Mouse (Mus musculus) E14TG2a.4 (cell line): Measurements from ENCODE around the gene Grm4.

Source experiments
- H3K27me3 ChIP-seq: 2 replicates; pipeline ENCODE4 v1.6.1; 2014; ENCODE audit warnings: low read length, control low read depth; ENCODE audit not compliant: insufficient read depth
- H3K36me3 ChIP-seq: 2 replicates; pipeline ENCODE4 v1.6.1; 2014; ENCODE audit warnings: low read length, control low read depth; ENCODE audit not compliant: insufficient read depth
- H3K4me1 ChIP-seq: replicated peaks from 2 replicates; pipeline ENCODE4 v1.6.1; 2014; ENCODE audit warnings: low read depth, low read length, control low read depth
- H3K4me3 ChIP-seq: replicated peaks from 2 replicates; pipeline ENCODE4 v1.5.1; 2014; ENCODE audit warnings: mild to moderate bottlenecking, low read length
- H3K9me3 ChIP-seq: 2 replicates; pipeline ENCODE4 v1.6.1; 2014; ENCODE audit warnings: low read length, control low read depth
- CTCF ChIP-seq: conservative IDR thresholded peaks from 2 replicates; pipeline ENCODE4 v1.5.1; 2014; ENCODE audit warnings: low read length
- NANOG ChIP-seq: IDR thresholded peaks from 2 replicates; pipeline ENCODE4 v1.6.1; 2014; ENCODE audit warnings: borderline replicate concordance, low read length, mixed read lengths
- POU5F1 ChIP-seq: IDR thresholded peaks from 2 replicates; pipeline ENCODE4 v1.6.1; 2014; ENCODE audit warnings: low read length, borderline replicate concordance

The Grm4 gene

DNA sequence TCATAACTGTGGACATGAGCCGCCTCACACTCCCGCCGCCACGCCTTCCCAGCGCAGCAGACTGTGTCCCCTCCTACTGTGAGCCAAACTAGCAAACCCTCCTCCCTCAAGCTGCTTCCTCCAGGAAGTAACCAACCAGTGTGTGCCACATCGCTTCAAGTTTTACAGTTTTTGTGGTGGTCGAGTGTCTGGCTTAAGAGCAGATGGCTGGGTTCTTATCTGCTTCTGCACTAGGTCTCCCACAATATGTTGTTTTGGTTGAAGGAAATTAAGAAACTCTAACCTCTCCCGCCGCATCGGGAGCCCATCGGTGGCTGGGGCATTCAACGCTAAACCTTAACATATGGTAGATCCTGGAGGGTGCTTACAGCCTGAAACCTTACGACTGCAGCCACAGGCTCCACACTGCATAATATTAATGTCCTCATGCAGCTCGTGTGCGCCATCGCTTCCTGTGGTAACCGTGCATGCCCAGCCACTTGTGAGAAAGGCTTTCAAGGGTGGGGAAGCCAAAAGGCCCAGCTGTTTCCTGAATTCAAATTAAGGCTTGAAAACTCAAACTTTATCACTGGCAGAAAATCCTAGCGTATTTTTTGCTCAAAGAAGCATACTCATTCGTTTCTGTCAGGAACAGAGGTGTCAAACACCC, 115.7 kb downstream of the Grm4 start:
- H3K27me3 ChIP-seq: peaks cover 44% of the 10 kb centered on the region
- peaks cover 7% of the 10 kb centered on the region; the same call in 1 of the 2 replicates for H3K9me3 ChIP-seq
- no peak overlapping the region for H3K4me3 ChIP-seq
- peaks cover 8% of the 10 kb centered on the region for H3K4me1 ChIP-seq
- H3K36me3 ChIP-seq: no peaks in the 10 kb centered on the region
- TF ChIP-seq NANOG (no peak), POU5F1 (no peak), CTCF (no peak)

DNA sequence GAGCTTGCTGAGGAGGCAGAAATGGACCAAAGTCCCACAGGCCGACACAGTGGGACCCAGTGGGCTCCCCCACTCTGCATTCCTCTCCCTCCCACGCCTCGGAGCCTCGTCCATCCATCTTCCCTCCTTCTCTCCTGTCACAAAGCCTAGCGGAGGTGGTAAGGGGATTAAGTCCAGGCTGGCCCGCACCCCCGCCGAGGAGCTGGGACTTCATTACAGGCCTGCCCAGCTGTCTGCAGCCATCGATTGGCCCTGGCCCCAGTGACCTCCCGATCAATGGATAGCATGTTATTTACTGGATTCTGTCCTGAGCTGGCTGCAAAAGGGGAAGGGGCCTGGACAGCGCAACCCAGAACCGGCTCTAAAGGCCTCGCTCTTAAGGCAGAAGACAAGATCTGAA, 120.0 kb downstream of the Grm4 start:
- TF ChIP-seq CTCF (no peak), NANOG (no peak), POU5F1 (no peak)
- Histone ChIP-seq H3K27me3 (peaks cover 43% of the 10 kb centered on the region), H3K36me3 (no peaks in the 10 kb centered on the region), H3K9me3 (peaks cover 7% of the 10 kb centered on the region; the same call in 1 of the 2 replicates), H3K4me3 (no peak overlapping the region), H3K4me1 (peaks cover 5% of the 10 kb centered on the region)

DNA sequence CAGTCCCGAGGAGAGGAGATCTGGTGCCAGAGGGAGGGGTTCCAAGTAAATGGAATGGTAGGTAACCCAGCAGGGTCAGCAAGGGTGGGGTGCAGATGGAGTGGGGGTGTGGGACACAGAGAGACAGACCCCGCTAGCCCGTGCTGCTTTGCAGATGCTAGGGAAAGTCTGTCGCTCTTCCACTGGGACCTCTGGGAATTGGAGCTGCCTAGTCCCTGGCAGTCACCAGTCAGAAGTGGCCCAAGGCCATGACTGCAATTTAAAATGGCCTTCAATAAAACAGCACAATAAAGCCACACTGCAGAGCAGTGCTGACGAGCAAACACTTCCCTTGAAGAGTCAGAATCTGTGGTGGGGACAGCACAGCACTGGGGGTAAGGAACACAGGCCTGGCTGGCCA, 127.3 kb downstream of the Grm4 start:
- Histone ChIP-seq H3K27me3 (peaks cover 33% of the 10 kb centered on the region), H3K4me1 (peaks cover 49% of the 10 kb centered on the region), H3K4me3 (no peak overlapping the region), H3K36me3 (no peaks in the 10 kb centered on the region), H3K9me3 (peaks cover under 1% of the 10 kb centered on the region; the same call in 1 of the 2 replicates)
- TF ChIP-seq POU5F1: no peak
- TF ChIP-seq CTCF: no peak
- no peak for TF ChIP-seq NANOG

DNA sequence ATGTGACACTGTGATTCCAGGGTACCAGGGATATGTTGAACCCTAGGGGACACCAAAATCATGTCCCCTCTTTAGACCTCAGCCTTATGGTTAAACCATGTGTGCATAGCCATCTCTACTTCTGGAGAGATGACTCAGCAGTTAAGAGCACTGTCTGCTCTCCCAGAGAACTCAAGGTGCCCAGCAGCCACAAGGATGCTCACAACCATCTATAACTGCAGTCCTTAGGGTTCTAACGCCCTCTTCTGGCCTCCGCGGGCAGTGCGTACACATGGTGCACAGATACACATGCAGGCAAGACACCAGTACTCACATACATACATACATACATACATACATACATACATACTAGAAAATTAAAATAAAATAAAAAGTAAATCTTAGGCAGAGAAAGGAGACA, 127.8 kb downstream of the Grm4 start:
- peaks cover 49% of the 10 kb centered on the region for H3K4me1 ChIP-seq
- TF ChIP-seq CTCF (peak; percentile 69), POU5F1 (no peak)
- H3K36me3 ChIP-seq: no peaks in the 10 kb centered on the region
- H3K9me3 ChIP-seq: peaks cover 5% of the 10 kb centered on the region
- H3K4me3 ChIP-seq: peak overlapping the region; percentile 35
- peaks cover 28% of the 10 kb centered on the region for H3K27me3 ChIP-seq

DNA sequence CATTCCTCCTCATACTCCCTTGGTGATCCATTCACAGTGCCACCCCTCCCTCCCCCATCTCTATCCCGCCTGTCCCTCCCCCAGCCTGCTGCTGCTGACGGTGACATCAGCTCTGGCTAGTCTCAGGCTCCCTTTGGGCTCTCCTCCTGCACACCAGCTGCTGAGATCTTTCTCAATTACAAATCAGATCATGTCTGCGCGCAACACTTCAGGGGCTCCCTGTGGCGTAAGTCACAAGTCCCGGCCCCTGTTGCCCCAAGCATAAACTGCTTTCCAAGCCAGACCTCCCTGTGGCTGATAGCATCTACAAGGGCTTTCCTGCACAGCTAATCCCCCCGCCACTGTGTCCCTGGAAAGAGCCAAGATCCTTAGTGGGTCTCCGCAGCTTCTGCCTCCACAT, 128.3 kb downstream of the Grm4 start:
- TF ChIP-seq POU5F1 (no peak), CTCF (no peak), NANOG (no peak)
- peak overlapping the region; percentile 35 for H3K4me3 ChIP-seq
- H3K27me3 ChIP-seq: peaks cover 23% of the 10 kb centered on the region
- H3K4me1 ChIP-seq: peaks cover 49% of the 10 kb centered on the region
- H3K36me3 ChIP-seq: no peaks in the 10 kb centered on the region
- peaks cover 11% of the 10 kb centered on the region for H3K9me3 ChIP-seq

DNA sequence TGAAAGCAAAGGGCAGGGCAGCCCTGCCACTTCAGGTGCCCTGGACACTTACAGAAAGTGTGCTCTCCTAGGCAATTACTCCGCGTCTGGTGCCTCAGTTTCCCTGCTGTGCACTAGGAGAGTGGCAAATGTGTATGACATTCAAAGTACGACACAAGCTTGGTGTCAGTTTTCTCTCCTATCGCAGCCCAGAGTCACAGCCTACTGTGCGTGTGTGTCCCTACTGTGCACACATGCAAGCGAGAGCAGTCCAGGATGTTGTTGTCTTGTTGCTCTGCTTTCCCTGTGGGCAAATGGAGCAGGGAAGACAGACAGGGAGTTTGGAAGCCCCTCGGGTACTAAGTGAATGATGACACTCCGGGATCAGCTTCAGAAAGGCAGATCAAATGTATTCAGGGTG, 131.2 kb downstream of the Grm4 start:
- Histone ChIP-seq H3K36me3 (peaks cover 4% of the 10 kb centered on the region; the same call in 1 of the 2 replicates), H3K27me3 (peaks cover 6% of the 10 kb centered on the region; the same call in 1 of the 2 replicates), H3K9me3 (peaks cover 39% of the 10 kb centered on the region), H3K4me3 (no peak overlapping the region), H3K4me1 (peaks cover 62% of the 10 kb centered on the region)
- TF ChIP-seq POU5F1 (no peak), CTCF (no peak), NANOG (no peak)

DNA sequence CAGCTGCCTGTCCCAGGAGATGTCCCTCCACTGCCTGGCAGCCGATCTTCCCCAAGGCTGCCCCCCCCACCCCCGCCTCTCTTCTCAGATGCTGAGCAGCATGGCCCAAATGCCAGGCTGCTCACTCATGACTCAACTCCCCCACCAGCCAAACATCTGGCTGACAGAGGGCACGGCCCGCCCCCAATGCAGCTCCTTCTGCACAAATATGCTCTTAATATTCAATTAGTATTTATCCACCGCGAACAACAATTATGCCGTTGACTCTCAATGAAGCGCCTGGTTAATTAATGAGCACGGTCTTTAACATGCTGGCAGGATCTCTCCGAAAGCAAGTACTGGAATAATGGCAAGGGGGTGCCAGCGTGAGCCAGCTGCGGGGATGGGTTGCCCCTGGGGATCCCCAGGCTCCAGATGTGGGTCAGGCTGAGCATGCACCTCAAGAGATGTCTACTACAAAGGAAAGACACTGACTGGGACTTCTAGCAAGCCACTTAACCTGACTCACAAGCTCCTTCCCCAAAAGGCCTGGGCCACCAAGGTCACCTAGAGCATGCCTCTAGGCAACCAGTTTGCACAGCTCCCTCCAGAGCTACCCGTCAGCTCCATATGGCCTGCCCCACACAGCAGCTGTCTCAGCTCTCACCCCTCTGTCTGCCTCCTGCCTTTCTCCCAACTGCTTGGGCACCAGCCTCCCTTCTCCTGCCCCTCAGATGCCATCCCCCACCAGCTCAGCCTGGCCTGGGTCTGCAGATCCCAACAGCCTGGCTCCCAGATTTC, 131.8 kb downstream of the Grm4 start:
- Histone ChIP-seq H3K4me1 (peaks cover 62% of the 10 kb centered on the region), H3K27me3 (peaks cover 6% of the 10 kb centered on the region; the same call in 1 of the 2 replicates), H3K4me3 (no peak overlapping the region), H3K9me3 (peaks cover 41% of the 10 kb centered on the region), H3K36me3 (peaks cover 4% of the 10 kb centered on the region; the same call in 1 of the 2 replicates)
- TF ChIP-seq NANOG: no peak
- TF ChIP-seq CTCF: no peak

DNA sequence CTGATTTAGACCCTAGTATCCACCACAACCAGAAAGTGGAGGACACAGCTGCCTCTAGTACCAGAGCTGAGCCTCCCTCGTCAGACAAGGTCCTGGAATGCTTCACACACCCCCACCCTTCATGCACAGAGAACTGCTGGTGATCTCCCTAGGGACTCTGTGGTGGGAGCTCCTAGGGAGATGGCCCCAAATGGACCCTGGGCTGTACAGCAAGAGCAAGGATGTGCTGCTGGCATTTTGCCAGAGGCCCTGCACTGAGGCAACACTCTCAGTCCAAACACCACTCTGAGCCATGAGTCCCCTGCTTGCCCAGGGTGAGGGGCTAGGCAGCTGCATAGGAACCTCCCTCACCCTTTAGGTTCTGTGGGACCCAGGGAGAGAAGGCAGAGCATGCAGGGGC, 134.8 kb downstream of the Grm4 start:
- peaks cover 23% of the 10 kb centered on the region for H3K27me3 ChIP-seq
- no peak overlapping the region for H3K4me3 ChIP-seq
- H3K36me3 ChIP-seq: peaks cover 4% of the 10 kb centered on the region; the same call in 1 of the 2 replicates
- TF ChIP-seq NANOG: no peak
- no peak for TF ChIP-seq CTCF
- no peak for TF ChIP-seq POU5F1
- peaks cover 57% of the 10 kb centered on the region for H3K9me3 ChIP-seq
- peaks cover 33% of the 10 kb centered on the region for H3K4me1 ChIP-seq
